Mouse (Mus musculus) T-cell, adult 66 days (primary cell): ENCODE results near the gene Actr3. TPM values are rescaled to one million over a fixed set of nuclear protein-coding genes. Genes with fewer than 3 reads are reported as not detected.

ENCODE experiments used
- total RNA-seq, 2 experiments: library from RNA; stranded (reverse); gene quantifications; 3 replicates in 1 of 2; 4 replicates in 1 of 2; pipeline ENCODE4 v1.2.4; 2023

The Actr3 gene
- total RNA-seq: 100 to 1,000 TPM; 583 to 649 TPM

GRCm38 (mm10) chr1:125435369-125436135, at the start of gene Actr3:
Gene Actr3 (minus strand): TSS chr1:125435727.

Other genes starting within 250 kb of the Actr3 start
- gene Slc35f5, start 124.9 kb upstream of the Actr3 start, total RNA-seq: under 1 TPM; 0.41 to 0.96 TPM
- not detected for gene Gpr39, start 241.3 kb upstream of the Actr3 start, total RNA-seq